Mouse (Mus musculus) lung, adult 2 months (tissue): Measurements from ENCODE around the gene Adap1.

Experiments
- CTCF ChIP-seq: fragments of 200-500 bp; IDR thresholded peaks from 2 replicates; pipeline ENCODE4 v1.5.1; 2011; ENCODE audit warnings: mild to moderate bottlenecking, low read length, control low read depth; ENCODE audit not compliant: insufficient read depth
- POLR2A ChIP-seq: fragments of 200-500 bp; IDR thresholded peaks from 2 replicates; pipeline ENCODE4 v1.6.1; 2011; ENCODE audit warnings: low read depth, mild to moderate bottlenecking, control low read depth, low read length, borderline replicate concordance; ENCODE audit errors: extremely low read depth

- TF ChIP-seq POLR2A (no peak), CTCF (no peak)
Observed at GRCm38 (mm10) chr5:139258371-139259035, 66.9 kb downstream of the Adap1 start.
